Mouse (Mus musculus) hindlimb bud, embryonic 11.5 days (tissue): ENCODE data around the gene Mapk8ip3.

Experiments used
- DNase-seq: peaks from one replicate; pipeline ENCODE4 v3.0.0-alpha.2; 2012; ENCODE audit warnings: low read depth, low spot score; ENCODE audit errors: extremely low spot score

Gene Mapk8ip3

GRCm38 (mm10) chr17:24850773-24851127, 86.0 kb downstream of the Mapk8ip3 start:
- DNase-seq, result no peak

- peak; percentile 94 for DNase-seq
Observed at GRCm38 (mm10) chr17:24850065-24850772, 86.6 kb downstream of the Mapk8ip3 start, which contains the start of gene Fahd1. Fahd1 (minus strand) TSS chr17:24850364.

GRCm38 (mm10) chr17:24849733-24850064, 87.1 kb downstream of the Mapk8ip3 start:
- no peak for DNase-seq

GRCm38 (mm10) chr17:24848600-24849031, 88.2 kb downstream of the Mapk8ip3 start:
- DNase-seq, result no peak

- no peak for DNase-seq
Observed at GRCm38 (mm10) chr17:24847386-24847785, 89.4 kb downstream of the Mapk8ip3 start.

GRCm38 (mm10) chr17:24844525-24844924, 92.3 kb downstream of the Mapk8ip3 start:
- no peak for DNase-seq

GRCm38 (mm10) chr17:24842631-24843030, 94.1 kb downstream of the Mapk8ip3 start:
- no peak for DNase-seq
